Mouse (Mus musculus) hematopoietic multipotent progenitor cell, adult 10-12 weeks (in vitro differentiated cells): ENCODE results near the gene Tmem185a. TPM values are rescaled to one million over a fixed set of nuclear protein-coding genes. Genes with fewer than 3 reads are reported as not detected.

Source experiments
- polyA plus RNA-seq: library from polyadenylated mRNA; stranded (reverse); fragments of >175 nt; gene quantifications from 2 replicates; pipeline ENCODE4 v1.2.3, GENCODE M21; 2012; ENCODE audit warnings: low replicate concordance

Tmem185a gene
- 11.8 and 15.3 TPM in 2 replicates for polyA plus RNA-seq

DNA sequence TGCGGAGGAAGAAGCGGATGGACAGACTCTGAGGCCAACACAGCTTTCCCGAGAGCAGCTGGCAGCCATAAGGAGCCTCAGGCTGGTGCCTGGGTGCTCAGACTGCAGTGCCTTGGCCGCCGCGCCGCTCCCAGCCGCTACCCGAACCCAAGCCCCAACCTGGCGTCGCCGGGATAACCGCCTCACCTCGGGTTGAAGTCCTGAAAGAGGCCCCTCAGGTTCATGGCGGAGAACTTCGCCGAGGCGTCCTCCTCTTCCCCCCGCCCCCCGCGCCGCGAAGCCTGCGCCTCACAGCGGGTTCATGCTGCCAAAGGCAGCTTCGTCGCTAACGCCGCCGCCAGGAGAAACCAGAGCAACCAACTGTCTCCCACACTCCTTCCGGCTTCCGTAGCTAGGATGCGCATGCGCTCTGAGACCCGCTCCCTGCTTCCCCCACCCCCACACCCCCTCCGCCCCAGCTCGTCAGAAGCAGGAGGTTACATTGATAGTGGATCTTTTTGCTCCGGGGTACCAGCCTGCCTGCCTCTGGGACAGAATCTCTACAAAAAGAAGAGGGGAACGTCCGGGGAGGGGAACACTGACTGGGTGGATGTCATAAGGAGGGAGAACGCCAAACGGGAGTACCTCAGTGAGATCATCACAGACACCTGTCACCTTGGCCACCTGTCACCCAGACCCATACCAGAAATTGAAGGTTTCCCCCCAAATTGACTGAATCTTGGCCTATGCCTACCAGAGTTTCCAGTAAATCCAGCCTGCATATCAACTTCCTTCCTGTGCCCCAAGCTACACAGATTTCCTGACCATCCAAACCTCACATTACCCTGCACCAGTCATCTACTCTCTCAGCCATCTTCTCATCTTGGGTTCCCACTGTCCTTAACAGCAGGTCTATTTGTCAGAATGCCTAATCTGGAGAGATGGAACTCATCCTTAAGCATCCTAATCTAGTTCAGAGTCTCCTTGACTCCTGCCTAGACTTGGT, at the start of gene Tmem185a:
Gene Tmem185a, minus strand, starts transcription at position 389 of the 985 bp plus-strand sequence.

Other genes with a start within 250 kb of the Tmem185a start
- 2.7 and 8.9 TPM in 2 replicates for gene Ids, start 112.1 kb downstream of the Tmem185a start, polyA plus RNA-seq
- gene 1110012L19Rik, start 91.3 kb downstream of the Tmem185a start, polyA plus RNA-seq: 0.63 and 1.3 TPM in 2 replicates